Mouse (Mus musculus): Measurements from ENCODE around the gene Asna1.

The Asna1 gene

GRCm38 (mm10) chr8:84990349-84990748, 34.7 kb downstream of the Asna1 start, which contains the start of gene Hook2:
Gene Hook2, plus strand, starts transcription at chr8:84990603.
- DNase-seq (ENCODE audit: extremely low spot score, low spot score), result peak; percentile 96

GRCm38 (mm10) chr8:84989810-84990209, 35.3 kb downstream of the Asna1 start:
- DNase-seq (ENCODE audit: extremely low spot score, low spot score), result peak; percentile 92

DNA sequence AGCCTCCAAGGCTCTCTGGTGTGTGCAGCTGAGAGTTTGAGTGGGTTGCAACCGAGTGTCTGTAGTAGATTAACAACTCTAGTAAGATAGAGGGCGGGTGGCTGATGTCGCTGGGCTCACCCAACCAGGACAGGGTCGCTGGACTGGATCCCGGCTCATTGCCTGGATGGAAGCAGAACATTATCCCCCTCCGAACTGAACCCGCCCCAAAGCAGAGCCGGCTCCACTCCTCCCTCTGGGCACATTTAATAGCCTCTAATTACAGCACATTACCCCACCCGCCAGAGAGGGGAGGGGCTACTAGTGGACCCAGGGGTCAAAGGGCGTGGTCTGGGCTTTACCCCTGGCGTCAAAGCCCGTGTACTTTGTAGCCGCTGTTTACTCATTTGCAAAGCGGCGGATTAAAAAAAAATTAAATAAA, 35.8 kb downstream of the Asna1 start:
- DNase-seq (ENCODE audit: extremely low spot score, low spot score), result no peak

DNA sequence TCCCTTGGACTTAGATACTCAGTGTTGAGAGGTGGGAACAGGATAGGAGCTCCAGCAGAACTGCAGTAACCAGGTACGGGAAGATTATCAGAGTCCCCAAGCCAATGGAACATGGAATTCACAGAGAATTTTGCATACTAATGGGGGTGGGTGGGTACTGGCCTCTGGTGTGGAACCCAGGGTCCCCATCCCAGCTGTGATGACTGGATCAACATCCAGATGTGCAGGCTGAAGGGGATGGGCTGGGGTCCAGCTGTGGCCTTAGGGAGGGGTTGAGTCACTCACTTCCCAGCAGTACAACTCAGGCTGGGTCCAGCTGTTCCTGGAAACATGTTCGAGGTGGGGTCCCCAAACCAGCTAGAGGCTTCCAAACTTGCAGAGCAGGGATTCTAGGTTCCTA, 37.2 kb downstream of the Asna1 start:
- no peak for DNase-seq (ENCODE audit: extremely low spot score, low spot score)

DNA sequence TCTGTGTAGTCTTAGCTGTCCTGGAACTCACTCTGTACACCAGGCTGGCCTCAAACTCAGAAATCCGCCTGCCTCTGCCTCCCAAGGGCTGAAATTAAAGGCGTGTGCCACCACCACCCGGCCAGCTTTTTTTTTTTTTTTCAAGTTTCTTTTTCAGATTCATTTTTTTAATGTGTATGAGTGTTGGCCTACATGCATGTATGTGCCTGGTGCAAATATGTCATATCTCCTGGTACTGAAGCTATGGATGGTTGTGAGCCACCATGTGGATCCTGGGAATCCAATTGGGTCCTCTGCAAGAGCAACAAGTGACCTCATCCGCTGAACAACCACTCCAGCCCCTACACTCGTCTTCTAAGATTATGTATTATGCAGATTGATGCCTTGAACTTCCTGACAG, 37.7 kb downstream of the Asna1 start:
- no peak for DNase-seq (ENCODE audit: extremely low spot score, low spot score)

DNA sequence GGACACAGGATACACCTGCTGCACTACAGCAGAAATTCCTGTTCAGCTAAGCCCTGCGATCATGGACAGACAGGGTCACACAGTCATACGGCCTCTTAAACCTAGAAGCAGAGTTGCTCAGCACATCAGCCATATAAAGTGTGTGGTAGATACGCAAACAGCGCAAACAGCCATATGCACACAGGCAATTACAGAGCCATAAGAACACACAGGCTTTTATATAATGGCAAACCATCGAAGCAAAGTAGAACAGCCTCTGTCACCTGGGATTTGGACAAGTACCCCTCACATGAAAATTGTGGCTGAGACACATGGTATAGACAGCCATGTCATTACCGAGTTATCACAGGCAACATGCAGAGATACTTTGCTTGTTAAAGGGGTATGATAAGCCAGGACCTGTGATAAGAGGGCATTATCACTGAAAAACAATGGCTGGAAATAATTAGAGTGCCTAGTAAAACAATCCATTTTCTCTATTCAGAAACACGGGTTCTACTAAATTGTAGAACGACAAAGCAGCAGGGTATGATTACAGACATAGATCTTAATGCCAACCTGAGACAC, 38.6 kb downstream of the Asna1 start:
- no peak for DNase-seq (ENCODE audit: extremely low spot score, low spot score)

DNA sequence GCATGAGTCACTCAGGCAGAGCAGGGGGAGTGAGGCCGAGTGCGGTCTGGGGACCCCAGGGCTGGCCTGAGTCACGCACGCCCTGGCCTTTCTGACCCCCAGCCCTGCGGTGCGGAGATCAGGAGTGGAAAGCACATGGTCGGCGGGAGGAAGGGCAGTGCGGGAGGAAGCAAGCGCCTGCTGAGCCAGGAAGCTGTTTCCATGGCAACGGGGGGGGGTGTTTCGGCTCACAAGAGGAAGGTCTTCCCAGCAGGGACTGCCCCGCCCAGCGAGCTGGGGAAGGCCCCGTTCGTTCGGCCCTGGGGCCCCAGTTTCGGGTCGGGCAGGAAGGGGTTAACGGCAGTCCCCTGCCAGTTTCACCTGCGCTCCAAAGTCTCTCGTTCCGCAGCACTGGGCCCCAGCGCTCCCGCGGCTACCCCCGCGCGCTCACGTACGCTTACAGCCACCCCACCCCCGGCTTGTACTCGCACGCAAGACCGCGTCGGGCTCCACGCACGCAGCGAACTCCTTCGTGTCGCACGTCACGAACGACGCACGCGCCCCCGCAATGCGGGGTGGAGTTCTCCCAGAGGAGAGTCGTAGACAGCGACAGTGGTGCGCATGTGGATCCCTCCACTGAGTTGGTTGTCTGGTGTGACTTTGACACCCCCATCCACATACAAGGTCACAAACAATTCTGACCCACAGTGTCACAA, 39.2 kb downstream of the Asna1 start:
- DNase-seq (ENCODE audit: extremely low spot score, low spot score), result peak; percentile 83

DNA sequence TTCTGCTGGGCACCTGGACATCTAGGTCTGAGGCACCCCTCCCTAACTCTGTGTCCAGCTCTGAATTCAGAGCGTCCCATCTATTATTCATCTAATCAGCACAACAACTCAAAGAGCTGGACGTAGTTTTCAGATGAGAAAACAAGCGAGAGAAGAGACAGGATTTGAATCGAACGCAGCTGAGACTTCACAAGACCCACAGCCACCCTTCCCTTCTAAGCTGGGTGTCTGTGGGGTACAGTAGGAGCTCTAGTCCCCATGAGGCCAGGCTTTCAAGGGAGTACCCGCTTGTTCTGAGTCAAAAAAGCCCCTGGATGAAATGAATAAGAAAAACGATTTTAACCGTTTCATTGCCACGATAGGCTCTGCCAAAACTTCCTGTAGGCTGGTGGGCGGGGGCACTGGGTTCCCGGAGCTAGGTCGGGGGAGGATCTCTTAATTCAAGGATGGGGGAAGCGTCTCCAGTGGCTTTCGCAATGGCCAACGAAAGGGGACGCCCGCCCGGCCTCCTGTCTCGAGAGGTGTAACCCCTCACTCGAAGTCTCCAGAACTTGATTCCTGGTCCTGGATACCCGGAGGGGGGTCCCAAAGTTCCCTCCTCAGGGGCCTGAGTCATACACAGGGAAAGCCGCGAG, 39.9 kb downstream of the Asna1 start:
- DNase-seq (ENCODE audit: extremely low spot score, low spot score), result no peak

GRCm38 (mm10) chr8:84984294-84985048, 40.6 kb downstream of the Asna1 start:
- peak; percentile 22 for DNase-seq (ENCODE audit: extremely low spot score, low spot score)

DNA sequence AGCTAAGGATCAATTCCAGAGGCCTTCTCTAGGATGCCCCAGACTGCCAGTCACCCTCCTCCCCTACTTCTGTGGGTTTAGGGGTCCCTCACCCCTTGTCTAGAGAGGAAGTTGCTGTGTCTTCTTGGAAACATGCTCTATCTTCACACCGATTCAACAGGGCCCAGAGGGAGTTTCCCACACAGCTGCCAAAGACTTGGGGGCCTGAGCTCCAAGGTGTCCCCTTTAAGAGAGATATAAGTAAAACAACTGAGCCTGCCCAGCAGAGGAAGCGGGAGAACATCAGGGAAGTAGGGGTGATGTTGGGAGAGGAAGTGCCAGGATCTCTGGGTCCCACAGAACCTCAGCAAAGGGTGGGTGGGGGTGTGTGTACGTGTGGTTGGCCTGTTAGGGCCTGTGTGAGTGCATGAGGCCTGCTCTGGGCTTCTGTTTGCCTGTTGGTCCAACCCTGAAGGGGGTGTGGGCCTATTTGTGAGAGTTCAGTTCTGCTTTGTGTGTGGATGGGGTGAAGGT, 42.5 kb downstream of the Asna1 start:
- DNase-seq (ENCODE audit: extremely low spot score, low spot score), result no peak

DNA sequence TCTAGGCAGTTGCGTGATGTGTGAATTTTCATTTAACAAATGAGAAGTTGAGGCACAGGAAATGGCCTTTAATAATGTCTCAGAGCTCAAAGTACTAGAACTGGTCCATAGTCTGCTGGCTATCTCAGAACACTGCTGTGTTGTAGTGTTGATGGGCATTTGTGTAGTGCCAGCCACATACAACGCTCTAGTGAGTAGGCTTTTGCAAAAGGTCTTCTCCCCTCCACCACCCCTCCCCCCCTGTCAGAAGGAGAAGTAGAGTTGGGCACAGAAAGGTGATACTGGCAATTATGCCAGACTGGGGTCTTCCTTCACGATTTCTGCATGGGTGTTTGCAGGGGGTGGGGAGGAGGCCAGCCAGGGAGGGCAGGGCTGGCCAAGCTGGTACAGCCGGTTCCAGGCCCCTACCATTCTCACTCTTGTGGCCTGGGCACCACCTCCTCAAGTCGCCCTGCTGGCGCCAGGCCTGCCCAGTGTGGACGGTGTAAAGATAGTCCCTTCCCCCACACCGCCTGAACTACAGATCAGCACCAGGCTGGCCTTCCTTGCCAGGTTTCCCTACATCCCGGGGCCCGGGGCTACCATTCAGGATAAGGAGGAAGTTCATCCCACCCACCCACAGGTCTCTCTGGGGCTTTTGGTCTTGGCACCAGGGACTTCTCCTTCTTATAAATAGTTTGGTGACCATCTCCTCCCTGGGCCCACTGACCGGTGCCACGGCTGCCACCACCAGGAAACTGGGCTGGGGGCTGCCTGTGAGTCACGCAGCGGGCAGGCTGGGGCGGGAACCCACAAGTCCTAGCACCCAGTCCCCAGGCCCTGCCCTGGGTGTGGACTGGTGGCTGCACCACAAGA, 43.2 kb downstream of the Asna1 start:
- no peak for DNase-seq (ENCODE audit: extremely low spot score, low spot score)

DNA sequence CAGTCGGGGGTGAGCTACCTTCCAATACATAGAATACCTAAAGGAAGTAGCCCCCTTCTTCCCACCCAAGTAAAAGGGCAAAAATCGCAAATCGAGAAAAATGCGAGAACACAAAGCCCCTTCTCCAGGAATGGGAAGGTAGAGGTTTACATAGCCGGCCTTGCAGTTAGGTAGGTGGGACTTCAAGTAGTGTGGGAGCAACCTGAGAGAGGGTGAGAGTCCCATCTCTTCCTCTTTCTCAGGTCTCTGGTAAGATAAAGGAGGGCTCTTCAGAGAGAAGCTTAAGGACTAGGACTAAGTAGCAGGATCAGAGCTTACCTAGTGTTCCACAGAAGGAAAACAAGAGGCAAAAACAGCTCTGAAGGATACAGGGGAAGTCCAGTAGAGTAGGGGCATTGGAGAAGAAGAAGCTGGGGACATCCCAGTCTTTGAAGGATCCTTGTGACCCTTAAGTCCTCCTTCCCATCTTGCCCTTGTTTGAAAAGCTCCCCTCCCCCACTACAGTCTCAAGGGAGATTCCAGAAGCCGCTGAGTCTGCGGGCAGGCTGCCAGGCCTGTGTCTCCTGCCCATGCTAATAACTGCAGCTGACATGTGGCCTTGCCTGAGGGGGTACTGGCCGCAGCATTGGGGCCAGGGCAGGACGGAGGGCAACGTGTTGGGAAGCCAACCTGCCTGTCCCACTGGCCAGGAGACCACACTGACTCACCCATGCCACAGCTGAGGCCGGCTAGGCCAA, 44.3 kb downstream of the Asna1 start:
- no peak for DNase-seq (ENCODE audit: extremely low spot score, low spot score)

DNA sequence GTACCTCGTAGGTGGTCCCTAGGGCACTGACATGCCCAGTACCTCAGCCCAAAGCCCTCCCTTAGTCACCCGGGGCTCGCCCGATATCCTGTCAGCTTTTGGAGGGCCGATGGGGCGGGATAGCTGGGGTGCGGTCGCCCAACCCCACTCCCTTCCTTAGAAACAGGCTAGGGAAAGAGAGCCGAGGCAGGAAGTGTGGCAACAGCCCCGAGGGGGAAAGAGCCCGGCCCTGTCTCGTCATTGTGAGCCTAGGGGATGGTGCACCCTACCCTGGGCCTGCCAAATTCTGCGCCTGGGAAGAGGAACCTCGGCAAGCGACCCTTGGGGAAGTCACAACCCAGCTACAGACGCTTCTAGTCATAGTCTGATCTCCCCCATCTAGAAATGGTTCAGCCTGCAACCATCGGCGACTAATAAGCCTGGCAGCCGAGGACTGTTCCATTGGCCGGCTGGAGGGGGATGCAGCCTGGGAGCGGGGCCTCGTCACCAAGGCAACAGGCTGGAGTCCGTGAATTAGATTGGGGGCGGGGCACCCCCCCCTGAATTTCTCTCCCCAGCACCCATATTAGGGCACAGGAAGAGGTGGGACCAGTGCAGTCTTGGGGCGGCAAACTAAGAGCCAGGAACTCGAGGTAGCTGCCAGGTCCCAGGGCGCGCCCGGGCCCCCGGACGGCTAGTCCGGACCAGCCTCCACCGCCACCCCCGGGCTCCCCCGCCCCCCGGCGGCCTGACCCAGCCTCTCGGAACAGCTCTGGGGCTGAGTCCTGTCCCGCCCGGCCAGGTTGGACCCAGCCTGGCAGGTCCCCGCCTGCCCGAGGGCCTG, 45.3 kb downstream of the Asna1 start:
- DNase-seq (ENCODE audit: extremely low spot score, low spot score), result peak; percentile 88

DNA sequence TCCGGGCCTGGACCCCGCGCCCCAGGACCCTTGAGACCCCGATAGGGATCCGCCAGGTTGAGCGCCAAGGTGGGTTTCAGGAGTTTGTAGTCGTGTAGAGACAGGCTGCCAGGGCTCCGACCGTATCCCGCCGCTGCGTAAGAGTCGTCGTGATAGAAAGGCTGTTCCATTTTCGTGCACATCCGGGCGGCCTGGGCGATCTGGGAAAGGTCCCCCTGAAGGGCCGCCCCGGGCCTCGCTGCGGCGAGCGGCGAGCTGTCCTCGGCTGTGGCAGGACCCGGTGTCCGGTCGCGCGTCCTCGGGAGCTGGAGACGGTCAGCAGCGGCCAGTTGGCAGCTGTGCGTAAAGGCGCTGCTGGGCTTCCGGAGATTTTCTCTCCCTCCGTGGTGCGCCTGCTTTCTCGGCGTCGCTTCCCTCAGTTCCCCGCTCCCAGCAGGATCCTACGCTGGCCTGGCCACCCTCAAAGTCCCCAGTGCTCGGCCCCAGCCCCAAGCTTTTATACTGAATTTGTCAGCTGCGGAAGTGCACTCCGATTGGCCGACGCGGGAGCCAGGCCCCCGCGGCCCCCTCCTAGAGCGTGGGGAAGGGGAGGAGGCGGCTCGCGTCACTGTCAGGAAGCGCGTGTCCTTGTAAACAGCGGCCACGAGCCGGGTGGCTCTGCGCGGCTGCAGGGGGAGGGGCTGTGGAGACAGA, 46.7 kb downstream of the Asna1 start, which contains the start of gene Junb:
Junb (minus strand) TSS at position 471 of the 693 bp plus-strand sequence.
- peak; percentile 77 for DNase-seq (ENCODE audit: extremely low spot score, low spot score)

DNA sequence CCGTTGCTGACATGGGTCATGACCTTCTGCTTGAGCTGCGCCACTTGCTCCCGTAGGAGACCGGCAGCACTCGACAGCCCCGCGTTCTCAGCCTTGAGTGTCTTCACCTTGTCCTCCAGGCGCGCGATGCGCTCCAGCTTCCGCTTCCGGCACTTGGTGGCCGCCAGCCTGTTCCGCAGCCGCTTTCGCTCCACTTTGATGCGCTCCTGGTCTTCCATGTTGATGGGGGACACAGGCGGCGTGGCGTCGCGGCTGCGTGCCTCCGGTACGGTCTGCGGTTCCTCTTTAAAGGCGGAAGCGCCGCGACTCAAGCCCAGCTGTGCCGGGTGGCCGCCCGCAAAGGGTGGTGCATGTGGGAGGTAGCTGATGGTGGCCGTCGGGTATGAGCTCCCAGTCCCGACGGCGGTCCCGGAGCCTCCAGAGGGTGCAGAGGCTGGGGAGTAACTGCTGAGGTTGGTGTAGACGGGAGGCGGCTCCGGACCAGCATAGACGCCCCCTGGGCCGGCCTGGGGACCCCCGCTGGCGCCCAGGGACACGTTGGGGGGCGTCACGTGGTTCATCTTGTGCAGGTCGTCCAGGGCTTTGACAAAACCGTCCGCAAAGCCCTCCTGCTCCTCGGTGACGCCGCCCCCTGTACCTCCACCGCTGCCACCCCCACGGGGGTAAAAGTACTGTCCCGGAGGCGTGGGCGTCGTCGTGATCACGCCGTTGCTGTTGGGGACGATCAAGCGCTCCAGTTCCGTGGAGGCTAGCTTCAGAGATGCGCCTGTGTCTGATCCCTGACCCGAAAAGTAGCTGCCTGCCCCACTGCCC, 47.4 kb downstream of the Asna1 start:
- peak; percentile 70 for DNase-seq (ENCODE audit: extremely low spot score, low spot score)

DNA sequence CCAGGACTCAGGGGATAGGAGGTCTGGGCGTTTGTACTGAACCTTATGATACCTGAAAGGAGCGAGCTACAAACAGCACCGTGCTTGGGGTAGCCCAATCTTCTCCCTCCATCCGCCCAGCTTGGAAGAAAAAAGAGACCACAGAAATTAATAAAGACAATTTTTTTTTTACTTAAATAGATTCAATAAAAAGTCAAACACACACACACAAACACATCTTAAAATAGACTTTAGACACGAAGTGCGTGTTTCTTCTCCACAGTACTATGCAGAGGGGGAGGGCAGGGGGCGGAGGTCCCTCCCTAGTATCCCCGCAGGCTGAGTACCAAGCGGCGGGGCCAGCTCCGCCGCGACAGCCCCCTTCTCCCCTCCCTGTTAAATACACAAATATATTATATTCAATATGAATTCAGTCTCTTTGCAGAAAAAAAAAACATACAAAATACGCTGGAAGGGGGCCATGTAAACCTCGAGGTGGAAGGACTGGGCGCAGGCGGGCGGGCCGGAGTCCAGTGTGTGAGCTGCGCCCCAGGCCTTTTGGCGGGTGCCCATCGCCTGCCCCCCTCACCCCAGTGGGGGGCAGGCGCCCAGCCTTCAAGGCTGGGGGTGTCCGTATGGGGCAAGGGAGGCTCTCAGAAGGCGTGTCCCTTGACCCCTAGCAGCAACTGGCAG, 48.2 kb downstream of the Asna1 start:
- no peak for DNase-seq (ENCODE audit: extremely low spot score, low spot score)
